Mouse (Mus musculus): ENCODE results near the gene Usp51. TPM values are rescaled to one million over a fixed set of nuclear protein-coding genes. Genes with fewer than 3 reads are reported as not detected.

The Usp51 gene
- total RNA-seq (2023): 0.26 TPM in 1 of 4 replicates, not detected in the others

GRCm38 (mm10) chrX:153006387-153006841 lies at the start of gene Usp51:
TSS of gene Usp51 (plus strand) at chrX:153006469.

DNA sequence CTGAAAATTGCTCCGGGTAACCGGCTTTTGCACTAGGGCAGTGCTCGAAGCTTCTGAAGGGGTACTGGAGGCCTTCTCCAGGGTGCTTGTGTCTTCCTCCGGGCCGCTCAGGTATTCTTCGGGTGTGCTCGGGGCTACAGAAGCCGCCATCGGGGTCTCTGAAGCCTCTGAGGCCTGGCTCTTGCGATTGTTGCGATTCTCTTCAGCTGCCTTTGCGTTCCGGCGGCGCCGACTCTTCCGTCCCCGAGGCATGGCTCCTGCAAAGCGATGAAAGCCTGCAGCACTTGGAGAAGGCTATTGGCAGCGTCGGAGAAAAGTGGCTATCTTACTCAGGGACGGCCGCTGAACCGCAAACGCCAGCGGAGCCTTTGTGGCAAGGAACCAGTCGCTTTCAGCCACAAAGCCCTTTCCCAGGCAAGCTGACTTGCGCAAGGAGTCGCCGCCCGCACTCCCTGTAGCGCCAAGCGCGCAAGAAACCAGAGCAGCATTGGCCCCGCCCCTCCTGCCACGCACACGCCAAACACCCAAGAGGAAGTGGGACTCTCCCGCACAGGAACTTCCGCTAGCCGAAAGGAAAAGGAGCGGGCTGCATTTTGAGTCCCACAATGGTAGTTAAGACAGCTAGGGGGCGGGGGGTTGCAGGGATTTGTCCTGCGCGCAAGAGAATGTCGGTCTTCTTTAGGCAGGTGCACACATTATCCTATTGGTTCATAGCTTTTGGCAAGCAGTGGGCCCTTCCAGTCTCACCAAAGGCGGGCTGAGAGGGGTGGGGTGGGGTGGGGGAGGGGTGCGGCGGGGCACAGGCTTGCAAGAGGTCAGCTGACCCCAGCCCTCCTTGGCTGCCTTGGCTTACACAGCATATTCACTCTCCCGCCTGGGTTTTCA lies 31.1 kb downstream of the Usp51 start, which contains the start of gene Mageh1:
Mageh1 (minus strand) TSS at position 489 of the 885 bp plus-strand sequence.

Other genes with a start within 250 kb of the Usp51 start
- not detected in 4 replicates for gene Shroom2, start 237.0 kb upstream of the Usp51 start, total RNA-seq (2023)
- gene Gpr143, start 224.5 kb upstream of the Usp51 start, total RNA-seq (2023): not detected in 4 replicates
- gene Mageh1, start 31.1 kb downstream of the Usp51 start, total RNA-seq (2023): 0.43 to 0.69 TPM in 2 of 4 replicates, not detected in the others
- gene Foxr2, start 112.3 kb downstream of the Usp51 start, total RNA-seq (2023): not detected in 4 replicates
- gene Rragb, start 133.5 kb downstream of the Usp51 start, total RNA-seq (2023): 6.8 to 9.4 TPM (median 7.8 TPM) in 4 replicates
- 2.1 to 5.3 TPM (median 4.5 TPM) in 4 replicates for gene Klf8, start 231.0 kb downstream of the Usp51 start, total RNA-seq (2023)